Mouse (Mus musculus): ENCODE data around the gene Banp.

DNA sequence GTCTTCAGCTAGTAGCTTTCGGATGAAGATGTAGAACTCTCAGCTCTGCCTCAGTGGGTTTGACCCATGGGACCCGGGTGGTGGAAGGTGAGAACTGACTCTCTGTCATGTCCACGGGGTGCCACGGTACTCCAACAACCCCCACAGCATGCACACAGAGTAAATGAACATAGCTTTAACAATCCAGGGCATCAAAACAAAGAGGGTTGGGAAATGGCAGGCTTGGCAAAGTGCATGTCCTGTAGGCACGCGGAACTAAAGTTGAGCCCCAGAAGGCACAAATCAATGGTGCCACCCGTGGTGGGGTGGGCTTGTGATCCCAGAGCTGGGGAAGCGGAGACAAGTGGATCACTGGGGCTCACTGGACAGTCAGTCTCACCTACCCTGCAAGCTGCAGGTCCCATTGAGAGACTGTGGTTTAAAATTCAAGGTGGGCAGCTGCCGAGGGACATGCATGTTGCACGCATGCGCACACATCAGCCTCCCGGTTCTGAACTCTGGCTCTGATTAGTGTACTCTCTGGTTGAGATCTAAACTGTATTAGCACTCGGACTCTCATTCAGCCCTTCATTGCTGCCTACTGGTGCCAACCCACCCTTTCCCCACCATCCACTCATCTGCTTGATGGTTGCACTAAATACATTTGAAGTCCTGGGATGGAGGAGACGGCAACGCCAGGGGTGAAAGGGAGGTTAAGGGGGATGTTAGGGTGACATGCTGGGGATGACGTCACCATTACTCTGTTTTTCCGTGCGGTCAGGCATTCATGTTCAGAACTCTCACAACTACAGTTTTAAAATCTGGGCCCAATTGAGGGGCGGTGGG, 1.0 kb upstream of the Banp start:
- TF ChIP-seq CTCF (IDR thresholded peaks at IDR 0.05) (no peak), POLR2A (IDR thresholded peaks at IDR 0.05; ENCODE audit: insufficient read depth, low read depth, low read length) (no peak)
